Mouse (Mus musculus): ENCODE results near the gene Zdhhc14. TPM values are rescaled to one million over a fixed set of nuclear protein-coding genes. Genes with fewer than 3 reads are reported as not detected.

Zdhhc14 gene
- polyA plus RNA-seq, 1 experiment from 2014 or later, result 4.1 TPM

GRCm38 (mm10) chr17:5595068-5595467 lies 102.7 kb downstream of the Zdhhc14 start:
- Histone ChIP-seq H3K27ac (replicated peaks) (no peak overlapping the region), H3K4me2 (replicated peaks) (no peak overlapping the region), H3K27me3 (no peaks in the 10 kb centered on the region; the same call in 1 of the 2 replicates), H3K9me3 (no peaks in the 10 kb centered on the region), H3K4me3 (no peak overlapping the region), H3K9ac (replicated peaks) (no peak overlapping the region), H3K36me3 (no peaks in the 10 kb centered on the region), H3K4me1 (peaks cover 5% of the 10 kb centered on the region; the same call in 1 of the 2 replicates)
- ATAC-seq (ENCODE audit: low FRiP score, low read depth), result no peak
- 29% methylated on average over 5 of the region's 5 CpGs for WGBS

GRCm38 (mm10) chr17:5596490-5596889 lies 104.1 kb downstream of the Zdhhc14 start:
- ATAC-seq (ENCODE audit: low FRiP score, low read depth), result no peak
- WGBS, result 71% methylated on average over 3 of the region's 3 CpGs

GRCm38 (mm10) chr17:5598999-5599398 lies 106.6 kb downstream of the Zdhhc14 start:
- WGBS, result 91% methylated on average over 4 of the region's 4 CpGs
- Histone ChIP-seq H3K27me3 (no peaks in the 10 kb centered on the region; the same call in 1 of the 2 replicates), H3K4me2 (replicated peaks) (no peak overlapping the region), H3K4me3 (no peak overlapping the region), H3K9me3 (no peaks in the 10 kb centered on the region), H3K27ac (replicated peaks) (no peak overlapping the region), H3K9ac (replicated peaks) (no peak overlapping the region), H3K4me1 (peaks cover 5% of the 10 kb centered on the region; the same call in 1 of the 2 replicates), H3K36me3 (no peaks in the 10 kb centered on the region)
- ATAC-seq (ENCODE audit: low FRiP score, low read depth), result no peak

More at GRCm38 (mm10) chr17:5596490-5596889, 104.1 kb downstream of the Zdhhc14 start:
- Histone ChIP-seq H3K9me3 (no peaks in the 10 kb centered on the region), H3K4me1 (peaks cover 5% of the 10 kb centered on the region; the same call in 1 of the 2 replicates), H3K9ac (replicated peaks) (no peak overlapping the region), H3K27me3 (no peaks in the 10 kb centered on the region; the same call in 1 of the 2 replicates), H3K27ac (replicated peaks) (no peak overlapping the region), H3K4me3 (no peak overlapping the region), H3K4me2 (replicated peaks) (no peak overlapping the region), H3K36me3 (no peaks in the 10 kb centered on the region)

GRCm38 (mm10) chr17:5600505-5601027 lies 108.2 kb downstream of the Zdhhc14 start:
- WGBS, result 91% methylated on average over 8 of the region's 8 CpGs
- Histone ChIP-seq H3K27ac (replicated peaks) (no peak overlapping the region), H3K27me3 (no peaks in the 10 kb centered on the region; the same call in 1 of the 2 replicates), H3K4me1 (no peaks in the 10 kb centered on the region), H3K36me3 (no peaks in the 10 kb centered on the region), H3K4me2 (replicated peaks) (no peak overlapping the region), H3K9ac (replicated peaks) (no peak overlapping the region), H3K9me3 (no peaks in the 10 kb centered on the region), H3K4me3 (no peak overlapping the region)
- no peak for ATAC-seq (ENCODE audit: low FRiP score, low read depth)

- 83% methylated on average over 6 of the region's 6 CpGs for WGBS
Observed at GRCm38 (mm10) chr17:5601953-5602352, 109.6 kb downstream of the Zdhhc14 start.

GRCm38 (mm10) chr17:5606151-5606591 lies 113.8 kb downstream of the Zdhhc14 start:
- Histone ChIP-seq H3K4me1 (no peaks in the 10 kb centered on the region), H3K27ac (replicated peaks) (no peak overlapping the region), H3K27me3 (no peaks in the 10 kb centered on the region), H3K9me3 (no peaks in the 10 kb centered on the region), H3K9ac (replicated peaks) (no peak overlapping the region), H3K36me3 (no peaks in the 10 kb centered on the region), H3K4me2 (replicated peaks) (no peak overlapping the region), H3K4me3 (no peak overlapping the region)
- 70% methylated on average over 8 of the region's 8 CpGs for WGBS
- ATAC-seq (ENCODE audit: low FRiP score, low read depth), result no peak

More at GRCm38 (mm10) chr17:5601953-5602352, 109.6 kb downstream of the Zdhhc14 start:
- Histone ChIP-seq H3K27ac (replicated peaks) (no peak overlapping the region), H3K4me2 (replicated peaks) (no peak overlapping the region), H3K4me1 (no peaks in the 10 kb centered on the region), H3K4me3 (no peak overlapping the region), H3K9ac (replicated peaks) (no peak overlapping the region), H3K36me3 (no peaks in the 10 kb centered on the region), H3K27me3 (no peaks in the 10 kb centered on the region), H3K9me3 (no peaks in the 10 kb centered on the region)
- ATAC-seq (ENCODE audit: low FRiP score, low read depth), result no peak

- no peaks in the 10 kb centered on the region for H3K27me3 ChIP-seq
- H3K27ac ChIP-seq (replicated peaks), result no peak overlapping the region
- H3K4me3 ChIP-seq, result no peak overlapping the region
- H3K9ac ChIP-seq (replicated peaks), result no peak overlapping the region
- no peaks in the 10 kb centered on the region for H3K9me3 ChIP-seq
- 81% methylated on average over 7 of the region's 7 CpGs for WGBS
- no peaks in the 10 kb centered on the region for H3K4me1 ChIP-seq
- ATAC-seq (ENCODE audit: low FRiP score, low read depth), result no peak
- H3K4me2 ChIP-seq (replicated peaks), result no peak overlapping the region
- H3K36me3 ChIP-seq, result no peaks in the 10 kb centered on the region
Observed at GRCm38 (mm10) chr17:5607352-5607751, 115.0 kb downstream of the Zdhhc14 start.

- no peaks in the 10 kb centered on the region for H3K9me3 ChIP-seq
- no peaks in the 10 kb centered on the region for H3K36me3 ChIP-seq
- H3K4me3 ChIP-seq, result no peak overlapping the region
- H3K27ac ChIP-seq (replicated peaks), result no peak overlapping the region
- WGBS, result 88% methylated on average over 4 of the region's 4 CpGs
- no peaks in the 10 kb centered on the region for H3K4me1 ChIP-seq
- no peak overlapping the region for H3K9ac ChIP-seq (replicated peaks)
- H3K4me2 ChIP-seq (replicated peaks), result no peak overlapping the region
- no peaks in the 10 kb centered on the region for H3K27me3 ChIP-seq
- ATAC-seq (ENCODE audit: low FRiP score, low read depth), result no peak
Observed at GRCm38 (mm10) chr17:5609875-5610552, 117.7 kb downstream of the Zdhhc14 start.

GRCm38 (mm10) chr17:5612236-5612635 lies 119.9 kb downstream of the Zdhhc14 start:
- Histone ChIP-seq H3K27ac (replicated peaks) (no peak overlapping the region), H3K4me1 (no peaks in the 10 kb centered on the region), H3K4me2 (replicated peaks) (no peak overlapping the region), H3K9me3 (no peaks in the 10 kb centered on the region), H3K36me3 (no peaks in the 10 kb centered on the region), H3K9ac (replicated peaks) (no peak overlapping the region), H3K4me3 (no peak overlapping the region), H3K27me3 (no peaks in the 10 kb centered on the region)
- 81% methylated on average over 4 of the region's 4 CpGs for WGBS
- ATAC-seq (ENCODE audit: low FRiP score, low read depth), result no peak

- Histone ChIP-seq H3K27ac (replicated peaks) (no peak overlapping the region), H3K4me1 (no peaks in the 10 kb centered on the region), H3K36me3 (no peaks in the 10 kb centered on the region), H3K9ac (replicated peaks) (no peak overlapping the region), H3K4me2 (replicated peaks) (no peak overlapping the region), H3K4me3 (no peak overlapping the region), H3K27me3 (no peaks in the 10 kb centered on the region), H3K9me3 (no peaks in the 10 kb centered on the region)
- 78% methylated on average over 9 of the region's 9 CpGs for WGBS
- ATAC-seq (ENCODE audit: low FRiP score, low read depth), result no peak
Observed at GRCm38 (mm10) chr17:5614771-5615318, 122.5 kb downstream of the Zdhhc14 start.

GRCm38 (mm10) chr17:5621626-5622591 lies 129.6 kb downstream of the Zdhhc14 start:
- no peaks in the 10 kb centered on the region for H3K27me3 ChIP-seq
- 0 out of 2 replicates have a peak, but pooled peaks cover 6% of the 10 kb centered on the region for H3K4me1 ChIP-seq
- H3K9ac ChIP-seq (replicated peaks), result no peak overlapping the region
- no peak overlapping the region for H3K27ac ChIP-seq (replicated peaks)
- 89% methylated on average over 25 of the region's 25 CpGs for WGBS
- H3K9me3 ChIP-seq, result no peaks in the 10 kb centered on the region
- no peak for ATAC-seq (ENCODE audit: low FRiP score, low read depth)
- no peak overlapping the region for H3K4me2 ChIP-seq (replicated peaks)
- H3K36me3 ChIP-seq, result no peaks in the 10 kb centered on the region
- no peak overlapping the region for H3K4me3 ChIP-seq
